Mouse (Mus musculus) limb, embryonic 14.5 days (tissue): ENCODE results near the gene Zfp488. TPM values are rescaled to one million over a fixed set of nuclear protein-coding genes. Genes with fewer than 3 reads are reported as not detected.

ENCODE experiments used
- ATAC-seq: fragments of 200-750 bp; cut with Nextera tagmentation; 2 replicates; pipeline ENCODE4 v1.8.0; 2017; ENCODE audit warnings: low read depth, moderate number of reproducible peaks, moderate TSS enrichment; ENCODE audit not compliant: low FRiP score
- DNase-seq: peaks from one replicate; pipeline ENCODE4 v3.0.0-alpha.2; 2015; ENCODE audit warnings: low spot score
- H3K27ac ChIP-seq: fragments of 300-500 bp; sonication (generic); replicated peaks from 2 replicates; pipeline ENCODE4 v1.5.1; 2014; ENCODE audit warnings: low read depth, mild to moderate bottlenecking, low read length, moderate library complexity, mixed read lengths
- H3K27me3 ChIP-seq: fragments of 300-500 bp; sonication (generic); 2 replicates; pipeline ENCODE4 v1.6.1; 2014; ENCODE audit warnings: low read length, mixed read lengths; ENCODE audit not compliant: control insufficient read depth, insufficient read depth
- H3K36me3 ChIP-seq: fragments of 300-500 bp; sonication (generic); 2 replicates; pipeline ENCODE4 v1.6.1; 2014; ENCODE audit warnings: mild to moderate bottlenecking, low read length, moderate library complexity, mixed read lengths; ENCODE audit not compliant: control insufficient read depth, insufficient read depth
- H3K4me1 ChIP-seq: fragments of 300-500 bp; sonication (generic); 2 replicates; pipeline ENCODE4 v1.6.1; 2014; ENCODE audit warnings: antibody characterized with exemption, low read length, mixed read lengths; ENCODE audit not compliant: control insufficient read depth, insufficient read depth
- H3K4me2 ChIP-seq: fragments of 300-500 bp; sonication (generic); replicated peaks from 2 replicates; pipeline ENCODE4 v1.6.1; 2014; ENCODE audit warnings: low read depth, mild to moderate bottlenecking, low read length, moderate library complexity; ENCODE audit not compliant: severe bottlenecking
- H3K4me3 ChIP-seq: fragments of 300-500 bp; sonication (generic); replicated peaks from 2 replicates; pipeline ENCODE4 v1.5.1; 2014; ENCODE audit warnings: low read length
- H3K9ac ChIP-seq: fragments of 300-500 bp; sonication (generic); 2 replicates; pipeline ENCODE4 v1.6.1; 2014; ENCODE audit warnings: mild to moderate bottlenecking, low read depth, low read length, moderate library complexity; ENCODE audit not compliant: severe bottlenecking
- H3K9me3 ChIP-seq: fragments of 300-500 bp; sonication (generic); 2 replicates; pipeline ENCODE4 v1.6.1; 2016; ENCODE audit warnings: low read length; ENCODE audit not compliant: control insufficient read depth
- POLR2A ChIP-seq: fragments of 200-500 bp; IDR thresholded peaks from 2 replicates; pipeline ENCODE4 v1.8.0; 2012; ENCODE audit warnings: inconsistent platforms, mild to moderate bottlenecking, moderate library complexity, borderline replicate concordance; ENCODE audit not compliant: insufficient read depth, insufficient read length; ENCODE audit errors: extremely low read depth
- WGBS: fragments of 180-500 bp; shearing (Covaris S2); extraction: QIAGEN DNeasy Blood & Tissue Kit; methylation state at CpG from one replicate; pipeline ENCODE4 v1.1.7; 2014; 5-methylcytosine and 5-hydroxymethylcytosine counted together
- polyA plus RNA-seq, 2 experiments: library from polyadenylated mRNA; depleted of rRNA in 1 of 2; stranded (reverse) in 1 of 2; unstranded in 1 of 2; fragments of >200 nt; fragmentation: Nextera tagmentation in 1 of 2; extraction: Ambion mirVana in 1 of 2; gene quantifications; 2 replicates each; pipeline versions ENCODE4 v1.2.1 to v1.2.3; 2012 to 2014

The Zfp488 gene
- polyA plus RNA-seq, 2 experiments: 0.21 to 0.65 TPM

GRCm38 (mm10) chr14:33959341-33959740, 19.2 kb downstream of the Zfp488 start:
- WGBS: 14% methylated on average over 9 of the region's 9 CpGs
- no peak overlapping the region for H3K9ac ChIP-seq
- H3K4me3 ChIP-seq: no peak overlapping the region
- no peak overlapping the region for H3K27ac ChIP-seq
- DNase-seq (peak; percentile 54), ATAC-seq (no peak)
- H3K9me3 ChIP-seq: no peaks in the 10 kb centered on the region
- no peaks in the 10 kb centered on the region for H3K4me1 ChIP-seq
- TF ChIP-seq POLR2A: no peak
- H3K27me3 ChIP-seq: no peaks in the 10 kb centered on the region
- H3K4me2 ChIP-seq: no peak overlapping the region
- H3K36me3 ChIP-seq: no peaks in the 10 kb centered on the region

GRCm38 (mm10) chr14:33958841-33959240, 19.7 kb downstream of the Zfp488 start:
- no peaks in the 10 kb centered on the region for H3K9me3 ChIP-seq
- no peak overlapping the region for H3K4me3 ChIP-seq
- H3K4me1 ChIP-seq: no peaks in the 10 kb centered on the region
- no peak overlapping the region for H3K4me2 ChIP-seq
- TF ChIP-seq POLR2A: no peak
- no peak overlapping the region for H3K27ac ChIP-seq
- DNase-seq (no peak), ATAC-seq (no peak)
- 73% methylated on average over 3 of the region's 3 CpGs for WGBS
- no peaks in the 10 kb centered on the region for H3K27me3 ChIP-seq
- H3K36me3 ChIP-seq: no peaks in the 10 kb centered on the region
- no peak overlapping the region for H3K9ac ChIP-seq

GRCm38 (mm10) chr14:33958186-33958585, 20.4 kb downstream of the Zfp488 start:
- H3K27me3 ChIP-seq: no peaks in the 10 kb centered on the region
- H3K4me3 ChIP-seq: no peak overlapping the region
- no peaks in the 10 kb centered on the region for H3K36me3 ChIP-seq
- no peak overlapping the region for H3K27ac ChIP-seq
- H3K4me1 ChIP-seq: no peaks in the 10 kb centered on the region
- ATAC-seq: no peak
- 78% methylated on average over 4 of the region's 4 CpGs for WGBS
- no peak overlapping the region for H3K4me2 ChIP-seq
- DNase-seq: no peak
- no peak overlapping the region for H3K9ac ChIP-seq
- no peak for TF ChIP-seq POLR2A
- no peaks in the 10 kb centered on the region for H3K9me3 ChIP-seq

- H3K9ac ChIP-seq: no peak overlapping the region
- no peak overlapping the region for H3K4me2 ChIP-seq
- no peaks in the 10 kb centered on the region for H3K27me3 ChIP-seq
- no peak overlapping the region for H3K27ac ChIP-seq
- no peaks in the 10 kb centered on the region for H3K4me1 ChIP-seq
- no peaks in the 10 kb centered on the region for H3K36me3 ChIP-seq
- WGBS: 77% methylated on average over 13 of the region's 13 CpGs
- no peak for TF ChIP-seq POLR2A
- ATAC-seq (no peak), DNase-seq (no peak)
- no peak overlapping the region for H3K4me3 ChIP-seq
- H3K9me3 ChIP-seq: no peaks in the 10 kb centered on the region
Measured at GRCm38 (mm10) chr14:33956055-33956454, 22.5 kb downstream of the Zfp488 start.

GRCm38 (mm10) chr14:33953761-33954160, 24.8 kb downstream of the Zfp488 start, which contains the start of gene Rbp3:
Gene Rbp3 (plus strand): TSS chr14:33954003.
- ATAC-seq (no peak), DNase-seq (no peak)
- H3K4me2 ChIP-seq: no peak within 1 kb of the TSS
- no peak within 1 kb of the TSS for H3K4me3 ChIP-seq
- TF ChIP-seq POLR2A: no peak
- 82% methylated on average over 5 of the region's 5 CpGs for WGBS
- no peaks in the 10 kb centered on the region for H3K9me3 ChIP-seq
- H3K27ac ChIP-seq: no peak within 1 kb of the TSS
- no peaks in the 10 kb centered on the region for H3K4me1 ChIP-seq
- no peaks in the 10 kb centered on the region for H3K27me3 ChIP-seq
- H3K9ac ChIP-seq: no peak within 1 kb of the TSS
- no peaks in the 10 kb centered on the region for H3K36me3 ChIP-seq
